ENCODE assay signal across 16 mouse cellular contexts in genomic region chr12:102296361-102296760, GRCm38 (mm10).
"Had no signal": no experiment of that assay in that cellular context is flagged by ENCODE, and none has a peak within 500 bp of the region (broad histone marks: within the 10 kb centered on the region; RNA-seq: fewer than 3 reads in every experiment).

No protein-coding gene starts in this region.

- H3K27me3 ChIP-seq: limb, embryonic 13.5 days; liver, embryonic 13.5 days; megakaryocyte, embryonic 14.5 days; midbrain, embryonic 13.5 days; neural tube, embryonic 13.5 days had no signal

- H3K27ac ChIP-seq: kidney, postnatal 0 days; layer of hippocampus, adult 2 months; limb, embryonic 10.5 days; limb, embryonic 13.5 days; midbrain, embryonic 10.5 days; midbrain, embryonic 13.5 days; neural tube, embryonic 13.5 days had no signal

- H3K4me2 ChIP-seq: limb, embryonic 13.5 days; liver, embryonic 13.5 days; midbrain, embryonic 13.5 days; neural tube, embryonic 13.5 days had no signal

- DNase-seq: kidney, adult 18-20 months; layer of hippocampus, adult 9-11 months; liver; liver, embryonic 13.5 days; thymus, adult 18-20 months; thymus, postnatal 36 days had no signal

- ATAC-seq: intestine, embryonic 16.5 days; midbrain, embryonic 13.5 days had no signal

- H3K9ac ChIP-seq: limb, embryonic 13.5 days; liver, embryonic 13.5 days; midbrain, embryonic 13.5 days; neural tube, embryonic 13.5 days had no signal

- H3K9me3 ChIP-seq: limb, embryonic 10.5 days; limb, embryonic 13.5 days; liver, embryonic 13.5 days; midbrain, embryonic 10.5 days; midbrain, embryonic 13.5 days; neural tube, embryonic 13.5 days had no signal

- H3K4me3 ChIP-seq: layer of hippocampus, adult 2 months; limb, embryonic 10.5 days; limb, embryonic 13.5 days; liver, embryonic 13.5 days; megakaryocyte, embryonic 14.5 days; midbrain, embryonic 10.5 days; midbrain, embryonic 13.5 days; myocyte; neural tube, embryonic 13.5 days had no signal

- H3K36me3 ChIP-seq: limb, embryonic 10.5 days; limb, embryonic 13.5 days; midbrain, embryonic 10.5 days; midbrain, embryonic 13.5 days; neural tube, embryonic 13.5 days had no signal
